Mouse (Mus musculus): Measurements from ENCODE around the gene Pik3r2.

Gene Pik3r2

GRCm38 (mm10) chr8:70742176-70742575 is 34.3 kb downstream of the Pik3r2 start:
- no peak for DNase-seq (ENCODE audit: low spot score in 2 of 2)

GRCm38 (mm10) chr8:70741661-70742060 is 34.9 kb downstream of the Pik3r2 start:
- DNase-seq (ENCODE audit: low spot score in 2 of 2): no peak

- DNase-seq (ENCODE audit: low spot score in 2 of 2): no peak
These were observed 38.3 kb downstream of the Pik3r2 start for GRCm38 (mm10) chr8:70738211-70738610.

- DNase-seq (ENCODE audit: low spot score in 2 of 2): no peak
These were observed 38.8 kb downstream of the Pik3r2 start for GRCm38 (mm10) chr8:70737705-70738104.

GRCm38 (mm10) chr8:70730956-70731355 is 45.6 kb downstream of the Pik3r2 start:
- DNase-seq (ENCODE audit: low spot score in 2 of 2): no peak

- no peak for DNase-seq (ENCODE audit: low spot score in 2 of 2)
These were observed 46.6 kb downstream of the Pik3r2 start for GRCm38 (mm10) chr8:70729808-70730475.

GRCm38 (mm10) chr8:70726721-70727120 is 49.8 kb downstream of the Pik3r2 start:
- no peak for DNase-seq (ENCODE audit: low spot score in 2 of 2)

- no peak for DNase-seq (ENCODE audit: low spot score in 2 of 2)
These were observed 50.6 kb downstream of the Pik3r2 start for GRCm38 (mm10) chr8:70725792-70726447.

GRCm38 (mm10) chr8:70724216-70724615 is 52.3 kb downstream of the Pik3r2 start:
- DNase-seq (ENCODE audit: low spot score in 2 of 2): no peak

- no peak for DNase-seq (ENCODE audit: low spot score in 2 of 2)
These were observed 52.9 kb downstream of the Pik3r2 start, which contains the start of gene Pde4c for GRCm38 (mm10) chr8:70723486-70724210. TSS of gene Pde4c (plus strand) at chr8:70723720.

GRCm38 (mm10) chr8:70721601-70722000 is 54.9 kb downstream of the Pik3r2 start:
- DNase-seq (ENCODE audit: low spot score in 2 of 2): no peak

- peak; percentile 56 to 76 for DNase-seq (ENCODE audit: low spot score in 2 of 2)
These were observed 55.8 kb downstream of the Pik3r2 start for GRCm38 (mm10) chr8:70720739-70721138.

- no peak for DNase-seq (ENCODE audit: low spot score in 2 of 2)
These were observed 56.7 kb downstream of the Pik3r2 start for GRCm38 (mm10) chr8:70719796-70720270.

GRCm38 (mm10) chr8:70718297-70718696 is 58.2 kb downstream of the Pik3r2 start, which contains the start of gene Gm3336:
TSS of gene Gm3336 (plus strand) at chr8:70718543.
- DNase-seq (ENCODE audit: low spot score in 2 of 2): peak in 1 of 2 experiments; percentile 59

Data from urinary bladder, adult 18-20 months (tissue).